Mouse (Mus musculus) MEL (cell line): ENCODE measurements around the gene Lrrk1. TPM values are rescaled to one million over a fixed set of nuclear protein-coding genes. Genes with fewer than 3 reads are reported as not detected.

Source experiments
- DNase-seq: peaks from one replicate; pipeline ENCODE4 v3.0.0; 2011; ENCODE audit warnings: low read depth, low spot score
- H3K27ac ChIP-seq: 2 replicates; pipeline ENCODE4 v1.5.1; 2012; ENCODE audit warnings: low read depth, mild to moderate bottlenecking, control low read depth, low read length, moderate library complexity; ENCODE audit not compliant: control insufficient read depth
- H3K27me3 ChIP-seq, 2 experiments: fragments of 150-350 bp in 1 of 2; sonication (generic) in 1 of 2; 2 replicates each; pipeline ENCODE4 v1.6.1; 2012; ENCODE audit warnings: low read length in 2 of 2, mild to moderate bottlenecking in 2 of 2, improper control_type of control experiment in 1 of 2, moderate library complexity in 1 of 2; ENCODE audit not compliant: insufficient read depth in 2 of 2, control insufficient read depth in 1 of 2
- H3K36me3 ChIP-seq, 2 experiments: 2 replicates each; pipeline ENCODE4 v1.6.1; 2012 to 2014; ENCODE audit warnings: low read length in 2 of 2, improper control_type of control experiment in 1 of 2, inconsistent platforms in 1 of 2, mild to moderate bottlenecking in 1 of 2; ENCODE audit not compliant: insufficient read depth in 2 of 2, control insufficient read depth in 1 of 2
- H3K4me1 ChIP-seq, 2 experiments: fragments of 150-350 bp in 1 of 2; sonication (generic) in 1 of 2; 2 replicates each; pipeline ENCODE4 v1.6.1; 2012; ENCODE audit warnings: low read length in 2 of 2, improper control_type of control experiment in 1 of 2, mild to moderate bottlenecking in 1 of 2; ENCODE audit not compliant: insufficient read depth in 2 of 2, control insufficient read depth in 1 of 2
- H3K4me3 ChIP-seq, 2 experiments: fragments of 150-350 bp in 1 of 2; sonication (generic) in 1 of 2; 2 replicates each; pipeline ENCODE4 v1.5.1; 2012; ENCODE audit warnings: low read depth in 2 of 2, low read length in 2 of 2, mild to moderate bottlenecking in 2 of 2, moderate library complexity in 2 of 2, control low read depth in 1 of 2, improper control_type of control experiment in 1 of 2; ENCODE audit not compliant: control insufficient read depth in 1 of 2, insufficient read depth in 1 of 2
- H3K79me2 ChIP-seq: 2 replicates; pipeline ENCODE4 v1.6.1; 2012; ENCODE audit warnings: mild to moderate bottlenecking, low read length, moderate library complexity; ENCODE audit not compliant: control insufficient read depth, poor library complexity, insufficient read depth
- H3K9ac ChIP-seq: 2 replicates; pipeline ENCODE4 v1.6.1; 2012; ENCODE audit warnings: low read depth, mild to moderate bottlenecking, control low read depth, low read length, moderate library complexity; ENCODE audit not compliant: control insufficient read depth, poor library complexity, severe bottlenecking
- H3K9me3 ChIP-seq: fragments of 150-350 bp; sonication (generic); replicated peaks from 2 replicates; pipeline ENCODE4 v1.6.1; 2012; ENCODE audit warnings: mild to moderate bottlenecking, low read length, improper control_type of control experiment, moderate library complexity; ENCODE audit not compliant: insufficient read depth
- CHD2 ChIP-seq: IDR thresholded peaks from 2 replicates; pipeline ENCODE4 v1.6.1; 2011; ENCODE audit warnings: low read length, improper control_type of control experiment
- ETS1 ChIP-seq: IDR thresholded peaks from 2 replicates; pipeline ENCODE4 v1.6.1; 2012; ENCODE audit warnings: low read depth, mild to moderate bottlenecking, inconsistent platforms, low read length, improper control_type of control experiment, moderate library complexity
- GABPA ChIP-seq: IDR thresholded peaks from 2 replicates; pipeline ENCODE4 v1.6.1; 2012; ENCODE audit warnings: low read depth, mild to moderate bottlenecking, inconsistent platforms, low read length, improper control_type of control experiment, moderate library complexity
- HCFC1 ChIP-seq: IDR thresholded peaks from 2 replicates; pipeline ENCODE4 v1.6.1; 2012; ENCODE audit warnings: low read depth, mild to moderate bottlenecking, inconsistent platforms, low read length, improper control_type of control experiment, moderate library complexity
- MAX ChIP-seq: IDR thresholded peaks from 2 replicates; pipeline ENCODE4 v1.6.1; 2011; ENCODE audit warnings: low read length, improper control_type of control experiment
- MEF2A ChIP-seq: IDR thresholded peaks from 2 replicates; pipeline ENCODE4 v1.6.1; 2014; ENCODE audit warnings: low read depth, mild to moderate bottlenecking, inconsistent platforms, low read length, improper control_type of control experiment; ENCODE audit not compliant: poor library complexity, insufficient replicate concordance, severe bottlenecking; ENCODE audit errors: extremely low read depth
- POLR2AphosphoS2 ChIP-seq: IDR thresholded peaks from 2 replicates; pipeline ENCODE4 v1.6.1; 2011; ENCODE audit warnings: low read length, improper control_type of control experiment
- RAD21 ChIP-seq: IDR thresholded peaks from 2 replicates; pipeline ENCODE4 v1.6.1; 2011; ENCODE audit warnings: mild to moderate bottlenecking, low read depth, low read length, improper control_type of control experiment
- SMC3 ChIP-seq: IDR thresholded peaks from 2 replicates; pipeline ENCODE4 v1.6.1; 2011; ENCODE audit warnings: low read depth, low read length, improper control_type of control experiment
- TBP ChIP-seq: IDR thresholded peaks from 2 replicates; pipeline ENCODE4 v1.8.0; 2011; ENCODE audit warnings: low read depth, low read length, improper control_type of control experiment
- USF2 ChIP-seq, 2 experiments: IDR thresholded peaks; 2 replicates each; pipeline ENCODE4 v1.6.1; 2011 to 2012; ENCODE audit warnings: improper control_type of control experiment in 2 of 2, low read length in 2 of 2, borderline replicate concordance in 1 of 2, inconsistent platforms in 1 of 2, low read depth in 1 of 2, mild to moderate bottlenecking in 1 of 2; ENCODE audit not compliant: insufficient read depth in 1 of 2
- ZKSCAN1 ChIP-seq: IDR thresholded peaks from 2 replicates; pipeline ENCODE4 v1.6.1; 2012; ENCODE audit warnings: low read depth, mild to moderate bottlenecking, inconsistent platforms, low read length, improper control_type of control experiment, moderate library complexity
- ZMIZ1 ChIP-seq: IDR thresholded peaks from 2 replicates; pipeline ENCODE4 v1.6.1; 2012; ENCODE audit warnings: low read depth, mild to moderate bottlenecking, inconsistent platforms, low read length, improper control_type of control experiment, moderate library complexity
- ZNF384 ChIP-seq: IDR thresholded peaks from 2 replicates; pipeline ENCODE4 v1.6.1; 2012; ENCODE audit warnings: low read depth, mild to moderate bottlenecking, inconsistent platforms, low read length, improper control_type of control experiment
- polyA plus RNA-seq, 2 experiments: library from polyadenylated mRNA; stranded (reverse) in 1 of 2; unstranded in 1 of 2; fragments of >175 nt in 1 of 2; fragments of >200 nt in 1 of 2; gene quantifications; 2 replicates each; pipeline versions ENCODE4 v1.2.1 to v1.2.4; 2012; ENCODE audit warnings: low replicate concordance in 2 of 2, low read depth in 1 of 2; ENCODE audit not compliant: insufficient read length in 2 of 2, insufficient read depth in 1 of 2, missing spikeins in 1 of 2
- total RNA-seq: library from RNA; depleted of rRNA; stranded (reverse); fragments of 300-350 nt; gene quantifications from 2 replicates; pipeline ENCODE4 v1.2.3, GENCODE M21; 2012

Lrrk1 gene
- total and polyA plus RNA-seq, 3 experiments = 9.1 to 19.1 TPM; not detected in 1

GRCm38 (mm10) chr7:66227814-66228609 is 160.1 kb downstream of the Lrrk1 start:
- Histone ChIP-seq H3K9me3 (no peaks in the 10 kb centered on the region), H3K9ac (no peak overlapping the region), H3K4me1 (peaks cover 0 to 13% of the 10 kb centered on the region in 2 experiments; a peak in 2 of 4 replicates), H3K27ac (no peak overlapping the region), H3K27me3 (no peaks in the 10 kb centered on the region), H3K36me3 (peaks cover 0 to 7% of the 10 kb centered on the region in 2 experiments; a peak in 2 of 4 replicates), H3K79me2 (no peaks in the 10 kb centered on the region), H3K4me3 (no peak overlapping the region)
- DNase-seq = no peak
- TF ChIP-seq POLR2AphosphoS2 (no peak), MEF2A (no peak), SMC3 (no peak), GABPA (no peak), USF2 (IDR thresholded peaks at IDR 0.05; ENCODE audit: borderline replicate concordance in 1 of 2, insufficient read depth in 1 of 2, low read depth in 1 of 2, low read length in 2 of 2) (no peak), ZKSCAN1 (no peak), RAD21 (no peak), ZMIZ1 (no peak)

GRCm38 (mm10) chr7:66225881-66226280 is 162.3 kb downstream of the Lrrk1 start:
- Histone ChIP-seq H3K36me3 (peaks cover 0 to 9% of the 10 kb centered on the region in 2 experiments; a peak in 2 of 4 replicates), H3K9me3 (no peaks in the 10 kb centered on the region), H3K4me3 (no peak overlapping the region), H3K9ac (no peak overlapping the region), H3K27ac (no peak overlapping the region), H3K79me2 (no peaks in the 10 kb centered on the region), H3K4me1 (peaks cover 0 to 13% of the 10 kb centered on the region in 2 experiments; a peak in 2 of 4 replicates), H3K27me3 (no peaks in the 10 kb centered on the region)
- TF ChIP-seq TBP (no peak), CHD2 (no peak), MAX (0 out of 2 replicates have a peak, but pooled peaks have one; percentile 38), ETS1 (no peak), HCFC1 (peak; percentile 49; the same call in 1 of the 2 replicates), ZNF384 (no peak)
- DNase-seq = peak; percentile 78
